In genomic region chr19:16435531-16436231, GRCm38 (mm10) we compare ENCODE assay signal across 8 mouse cellular contexts. TPM values are rescaled to one million over a fixed set of nuclear protein-coding genes. Genes with fewer than 3 reads are reported as not detected.
DNase-seq lines count a peak whose midpoint lies in the region; ATAC-seq lines count a peak whose summit lies in the region.

Gene Gna14, plus strand, starts transcription at chr19:16435762.

- no peaks in the 10 kb centered on the region for H3K36me3 ChIP-seq in embryonic facial prominence, embryonic 13.5 days
- no peaks in the 10 kb centered on the region for H3K36me3 ChIP-seq in liver, embryonic 15.5 days (replicated peaks)
- no peaks in the 10 kb centered on the region for H3K36me3 ChIP-seq in stomach, embryonic 16.5 days (ENCODE audit: control insufficient read depth, insufficient read depth, low read length)

- H3K4me2 ChIP-seq in embryonic facial prominence, embryonic 13.5 days: peak within 1 kb of the TSS; percentile 80
- H3K4me2 ChIP-seq in liver, embryonic 15.5 days: peak within 1 kb of the TSS; percentile 80
- peak within 1 kb of the TSS; percentile 90 for H3K4me2 ChIP-seq in stomach, embryonic 16.5 days (ENCODE audit: low read depth, low read length)

- DNase-seq in urinary bladder, adult 18-20 months (ENCODE audit: low spot score in 2 of 2): peak; percentile 18 to 65
- DNase-seq in urinary bladder, postnatal 10 days (ENCODE audit: low spot score): no peak
- peak; percentile 42 to 57 for DNase-seq in heart, adult 9 months (ENCODE audit: low spot score in 2 of 2)
- peak; percentile 62 to 80 for DNase-seq in kidney, adult 8-10 months
- peak; percentile 39 to 64 for DNase-seq in natural killer cell, adult 2 months (ENCODE audit: low spot score in 2 of 2)

- H3K9ac ChIP-seq in embryonic facial prominence, embryonic 13.5 days: peak within 1 kb of the TSS; percentile 53
- peak within 1 kb of the TSS; percentile 15 for H3K9ac ChIP-seq in liver, embryonic 15.5 days
- H3K9ac ChIP-seq in stomach, embryonic 16.5 days (ENCODE audit: low read length): peak within 1 kb of the TSS; percentile 68

- peaks cover 56% of the 10 kb centered on the region for H3K27me3 ChIP-seq in embryonic facial prominence, embryonic 13.5 days
- peaks cover 36% of the 10 kb centered on the region for H3K27me3 ChIP-seq in liver, embryonic 15.5 days
- no peaks in the 10 kb centered on the region for H3K27me3 ChIP-seq in stomach, embryonic 16.5 days (ENCODE audit: control insufficient read depth, insufficient read depth, low read length)

- under 1% methylated on average over 27 of the region's 27 CpGs for WGBS in embryonic facial prominence, embryonic 13.5 days
- under 1% methylated on average over 27 of the region's 27 CpGs for WGBS in liver, embryonic 15.5 days (ENCODE audit: insufficient replicate concordance)
- 1% methylated on average over 27 of the region's 27 CpGs for WGBS in stomach, embryonic 16.5 days

- peaks cover 33% of the 10 kb centered on the region for H3K4me1 ChIP-seq in embryonic facial prominence, embryonic 13.5 days
- H3K4me1 ChIP-seq in liver, embryonic 15.5 days (replicated peaks): peaks cover 25% of the 10 kb centered on the region
- H3K4me1 ChIP-seq in stomach, embryonic 16.5 days (ENCODE audit: control insufficient read depth, insufficient read depth, low read length): peaks cover 24% of the 10 kb centered on the region; the same call in 1 of the 2 replicates

- ATAC-seq in embryonic facial prominence, embryonic 13.5 days (ENCODE audit: insufficient number of reproducible peaks, insufficient read depth, low FRiP score, low TSS enrichment, low read depth): peak; percentile 56
- ATAC-seq in liver, embryonic 15.5 days (ENCODE audit: insufficient read depth): peak; percentile 61
- peak; percentile 74 for ATAC-seq in stomach, embryonic 16.5 days (ENCODE audit: insufficient read depth, low FRiP score)

- H3K27ac ChIP-seq in embryonic facial prominence, embryonic 13.5 days: no peak within 1 kb of the TSS
- no peak within 1 kb of the TSS for H3K27ac ChIP-seq in liver, embryonic 15.5 days (replicated peaks)
- H3K27ac ChIP-seq in stomach, embryonic 16.5 days (ENCODE audit: low read length): peak within 1 kb of the TSS; percentile 28

- peak within 1 kb of the TSS; percentile 46 for H3K4me3 ChIP-seq in embryonic facial prominence, embryonic 13.5 days
- H3K4me3 ChIP-seq in liver, embryonic 15.5 days (replicated peaks): peak within 1 kb of the TSS; percentile 52
- peak within 1 kb of the TSS; percentile 53 for H3K4me3 ChIP-seq in stomach, embryonic 16.5 days (replicated peaks; ENCODE audit: low read length)

- H3K9me3 ChIP-seq in embryonic facial prominence, embryonic 13.5 days: no peaks in the 10 kb centered on the region
- H3K9me3 ChIP-seq in liver, embryonic 15.5 days (replicated peaks): no peaks in the 10 kb centered on the region
- no peaks in the 10 kb centered on the region for H3K9me3 ChIP-seq in stomach, embryonic 16.5 days (replicated peaks; ENCODE audit: control insufficient read depth, low read length)

RNA-seq across cellular contexts. Expression of gene Gna14, which starts in this region (rescaled TPM):
- polyA plus RNA-seq in embryonic facial prominence, embryonic 13.5 days (2015; fragmentation: Nextera tagmentation; extraction: Ambion mirVana): 2.5 and 2.6 TPM in 2 replicates
- 0.64 and 0.78 TPM in 2 replicates for polyA plus RNA-seq in liver, embryonic 15.5 days (2015; fragmentation: Nextera tagmentation; extraction: Ambion mirVana)
- 13.7 and 14.3 TPM in 2 replicates for polyA plus RNA-seq in stomach, embryonic 16.5 days (2015; fragmentation: Nextera tagmentation; extraction: Ambion mirVana)

Comparison
In these comparisons a context has a peak if more than half of its experiments do, and no peak if none do; other contexts are left out.
1. Peak in ATAC-seq, H3K4me3 ChIP-seq, H3K9ac ChIP-seq and H3K4me2 ChIP-seq in liver, embryonic 15.5 days; RNA of the gene not detected or under 1 TPM.
2. H3K9ac ChIP-seq: peak in every context shown above with its lines; median percentile 68 in stomach, embryonic 16.5 days; 53 in embryonic facial prominence, embryonic 13.5 days; 15 in liver, embryonic 15.5 days.